Mouse (Mus musculus) intestine, postnatal 0 days (tissue): ENCODE results near the gene Atf1. TPM values are rescaled to one million over a fixed set of nuclear protein-coding genes. Genes with fewer than 3 reads are reported as not detected.
A peak's percentile ranks its signal among the peaks of the same experiment; 100 is the strongest.
"Not testable (repeated sequence)": the region's sequence is repeated elsewhere in the genome, so short reads cannot be mapped to it uniquely, and the experiment has no call there.

Source experiments
- ATAC-seq: fragments of 200-750 bp; cut with Nextera tagmentation; 2 replicates; pipeline ENCODE4 v1.8.0; 2017; ENCODE audit warnings: mild to moderate bottlenecking, moderate TSS enrichment, moderate library complexity
- H3K27ac ChIP-seq: fragments of 300-500 bp; sonication (generic); 2 replicates; pipeline ENCODE4 v1.5.1; 2014; ENCODE audit warnings: mild to moderate bottlenecking, low read depth, low read length, moderate library complexity
- H3K27me3 ChIP-seq: fragments of 300-500 bp; sonication (generic); replicated peaks from 2 replicates; pipeline ENCODE4 v1.6.1; 2014; ENCODE audit warnings: low read length, mixed read lengths; ENCODE audit not compliant: control insufficient read depth, insufficient read depth
- H3K36me3 ChIP-seq: fragments of 300-500 bp; sonication (generic); 2 replicates; pipeline ENCODE4 v1.6.1; 2014; ENCODE audit warnings: mild to moderate bottlenecking, moderate library complexity; ENCODE audit not compliant: control insufficient read depth, insufficient read depth
- H3K4me1 ChIP-seq: fragments of 300-500 bp; sonication (generic); replicated peaks from 2 replicates; pipeline ENCODE4 v1.6.1; 2014; ENCODE audit warnings: antibody characterized with exemption, low read length, mixed read lengths; ENCODE audit not compliant: control insufficient read depth, insufficient read depth
- H3K4me2 ChIP-seq: fragments of 300-500 bp; sonication (generic); replicated peaks from 2 replicates; pipeline ENCODE4 v1.6.1; 2014; ENCODE audit warnings: low read depth, mild to moderate bottlenecking, moderate library complexity
- H3K4me3 ChIP-seq: fragments of 300-500 bp; sonication (generic); 2 replicates; pipeline ENCODE4 v1.5.1; 2014; ENCODE audit warnings: low read depth, low read length
- H3K9ac ChIP-seq: fragments of 300-500 bp; sonication (generic); 2 replicates; pipeline ENCODE4 v1.6.1; 2014; ENCODE audit warnings: mild to moderate bottlenecking, low read depth, low read length
- H3K9me3 ChIP-seq: fragments of 300-500 bp; sonication (generic); 2 replicates; pipeline ENCODE4 v1.6.1; 2016; ENCODE audit warnings: mixed run types; ENCODE audit not compliant: control insufficient read depth
- CTCF ChIP-seq: sonication (generic); IDR thresholded peaks from 2 replicates; pipeline ENCODE4 v1.5.1; 2016; ENCODE audit warnings: low read depth, mild to moderate bottlenecking, control low read depth, antibody characterized with exemption, moderate library complexity
- WGBS: fragments of 180-500 bp; shearing (Covaris S2); extraction: QIAGEN DNeasy Blood & Tissue Kit; methylation state at CpG from one replicate; pipeline ENCODE4 v1.1.7; 2014; 5-methylcytosine and 5-hydroxymethylcytosine counted together
- polyA plus RNA-seq: library from polyadenylated mRNA; unstranded; fragments of >200 nt; fragmentation: Nextera tagmentation; extraction: Ambion mirVana; gene quantifications from 2 replicates; pipeline ENCODE4 v1.2.1, GENCODE M21; 2015

The Atf1 gene
- polyA plus RNA-seq, 1 experiment from 2014 or later = 25.3 TPM

DNA sequence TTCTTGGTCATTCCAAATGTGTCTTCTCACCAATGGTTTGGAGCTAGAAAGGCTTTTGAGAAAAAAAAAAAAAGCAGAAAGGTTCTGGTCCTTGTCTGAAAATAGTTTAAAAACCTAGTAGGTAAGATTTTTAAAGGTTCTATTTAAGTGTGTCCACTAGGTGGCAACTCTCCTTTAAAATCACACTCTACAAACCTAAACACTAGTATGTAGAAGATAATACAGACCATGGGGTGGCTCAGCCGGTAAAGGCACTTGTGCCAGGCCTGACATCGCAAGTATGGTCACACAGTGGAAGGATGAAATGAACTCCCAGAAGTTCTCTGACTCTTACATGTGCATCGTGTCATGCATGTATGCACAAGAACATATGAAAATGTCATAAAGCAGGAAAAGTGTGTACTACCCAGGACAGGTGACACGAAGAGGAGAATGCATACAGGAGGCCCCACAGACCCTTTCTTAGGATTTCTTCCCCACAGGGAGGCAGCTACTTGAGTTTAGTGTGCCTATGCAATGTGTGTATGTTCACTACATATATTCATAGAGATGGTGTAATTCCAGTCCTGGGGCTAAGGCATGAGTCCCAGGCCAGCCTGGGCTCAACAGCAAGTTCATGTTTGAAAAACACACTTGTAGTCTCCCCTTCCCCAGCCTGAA, 35.8 kb downstream of the Atf1 start:
- no peak for ATAC-seq
- 37% methylated on average over 4 of the region's 4 CpGs for WGBS
- no peaks in the 10 kb centered on the region for H3K9me3 ChIP-seq
- no peak overlapping the region for H3K27ac ChIP-seq
- no peak overlapping the region for H3K4me2 ChIP-seq
- no peaks in the 10 kb centered on the region for H3K27me3 ChIP-seq
- H3K9ac ChIP-seq = no peak overlapping the region
- TF ChIP-seq CTCF = peak; percentile 67
- no peaks in the 10 kb centered on the region for H3K4me1 ChIP-seq
- peaks cover 19% of the 10 kb centered on the region for H3K36me3 ChIP-seq
- H3K4me3 ChIP-seq = no peak overlapping the region

DNA sequence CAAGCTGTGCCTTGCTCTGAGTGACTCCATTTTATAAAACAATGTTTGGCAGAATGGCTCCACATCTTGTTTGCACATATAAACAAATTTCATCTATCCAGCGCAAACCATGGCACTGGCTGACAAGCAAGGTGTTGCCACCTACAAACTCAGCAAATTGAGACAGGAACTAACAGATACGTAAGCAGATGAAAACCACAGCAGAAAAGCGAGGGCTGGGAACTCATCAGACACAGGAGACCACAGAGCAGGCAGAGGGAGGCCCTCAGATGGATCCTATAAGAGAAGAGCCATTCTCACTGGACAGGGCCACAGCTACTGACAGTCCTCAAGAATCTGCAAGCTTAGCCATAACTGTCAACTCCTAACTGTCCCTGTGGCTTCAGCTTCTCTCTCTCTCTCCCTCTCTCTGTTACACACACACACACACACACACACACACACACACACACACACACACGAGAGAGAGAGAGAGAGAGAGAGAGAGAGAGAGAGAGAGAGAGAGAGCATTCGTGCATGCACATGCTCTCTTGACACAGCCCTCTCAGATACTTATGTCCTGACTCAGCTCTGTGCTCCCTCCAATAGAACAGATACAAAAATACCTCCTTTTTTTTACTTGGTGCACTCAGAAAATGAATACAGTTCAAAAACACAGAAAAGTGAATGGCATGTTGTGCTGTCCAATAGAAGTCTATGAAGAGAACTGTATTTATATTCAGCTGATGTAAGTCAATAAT, 38.1 kb downstream of the Atf1 start:
- Histone ChIP-seq H3K27me3 (no peaks in the 10 kb centered on the region), H3K27ac (no peak overlapping the region), H3K4me2 (no peak overlapping the region), H3K4me3 (no peak overlapping the region), H3K9me3 (no peaks in the 10 kb centered on the region), H3K36me3 (peaks cover 8% of the 10 kb centered on the region; the same call in 1 of the 2 replicates), H3K9ac (no peak overlapping the region), H3K4me1 (no peaks in the 10 kb centered on the region)
- no peak for ATAC-seq
- no peak for TF ChIP-seq CTCF
- 84% methylated on average over 5 of the region's 5 CpGs for WGBS

DNA sequence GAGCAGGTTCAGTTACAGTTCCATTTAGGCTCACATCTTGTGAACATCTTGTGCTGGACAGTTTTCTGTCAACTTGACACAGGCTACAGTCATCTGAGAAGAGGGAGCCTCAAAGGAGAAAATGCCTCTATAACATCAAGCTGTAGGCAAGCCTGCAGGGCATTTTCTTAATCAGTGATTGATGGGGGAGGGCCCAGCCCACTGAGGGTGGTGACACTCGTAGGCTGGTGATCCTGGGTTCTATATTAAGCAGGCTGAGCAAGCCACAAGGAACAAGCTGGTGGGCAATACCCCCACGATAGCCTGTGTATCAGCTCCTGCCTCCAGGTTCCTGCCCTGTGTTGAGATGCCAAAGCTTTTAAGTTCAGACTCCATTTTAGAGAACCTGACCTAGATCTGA, 41.3 kb downstream of the Atf1 start:
- H3K9ac ChIP-seq = no peak overlapping the region
- H3K4me1 ChIP-seq = no peaks in the 10 kb centered on the region
- ATAC-seq = no peak
- H3K27ac ChIP-seq = no peak overlapping the region
- no peaks in the 10 kb centered on the region for H3K9me3 ChIP-seq
- TF ChIP-seq CTCF = no peak
- no peak overlapping the region for H3K4me2 ChIP-seq
- no peak overlapping the region for H3K4me3 ChIP-seq
- H3K27me3 ChIP-seq = no peaks in the 10 kb centered on the region
- no peaks in the 10 kb centered on the region for H3K36me3 ChIP-seq
- 74% methylated on average over 2 of the region's 2 CpGs for WGBS

DNA sequence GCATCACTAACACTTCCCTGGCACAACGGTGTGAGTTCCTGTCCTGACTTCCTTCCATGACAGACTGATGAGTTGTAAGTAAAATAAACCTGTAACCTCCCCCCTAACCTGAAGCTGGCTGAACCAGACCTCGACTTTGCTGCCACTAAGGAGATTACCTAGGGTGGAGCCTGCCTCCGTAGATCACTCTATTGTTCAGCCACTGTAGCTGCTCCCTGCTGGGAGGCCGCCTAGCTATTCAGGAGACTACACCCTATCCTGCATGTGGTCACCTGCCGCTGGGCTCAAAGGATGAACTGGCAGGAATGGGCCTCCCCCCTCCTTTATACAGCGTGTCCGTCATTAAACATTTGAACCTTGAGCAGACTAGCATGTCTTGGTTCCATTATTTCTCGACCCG, 42.2 kb downstream of the Atf1 start:
- H3K4me2 ChIP-seq = peak overlapping the region; percentile 30
- no peak overlapping the region for H3K9ac ChIP-seq
- H3K4me3 ChIP-seq = no peak overlapping the region
- 22% methylated on average over 9 of the region's 9 CpGs for WGBS
- no peaks in the 10 kb centered on the region for H3K27me3 ChIP-seq
- H3K36me3 ChIP-seq = no peaks in the 10 kb centered on the region
- no peaks in the 10 kb centered on the region for H3K9me3 ChIP-seq
- TF ChIP-seq CTCF = no peak
- H3K4me1 ChIP-seq = no peaks in the 10 kb centered on the region
- ATAC-seq = peak; percentile 49
- H3K27ac ChIP-seq = no peak overlapping the region

DNA sequence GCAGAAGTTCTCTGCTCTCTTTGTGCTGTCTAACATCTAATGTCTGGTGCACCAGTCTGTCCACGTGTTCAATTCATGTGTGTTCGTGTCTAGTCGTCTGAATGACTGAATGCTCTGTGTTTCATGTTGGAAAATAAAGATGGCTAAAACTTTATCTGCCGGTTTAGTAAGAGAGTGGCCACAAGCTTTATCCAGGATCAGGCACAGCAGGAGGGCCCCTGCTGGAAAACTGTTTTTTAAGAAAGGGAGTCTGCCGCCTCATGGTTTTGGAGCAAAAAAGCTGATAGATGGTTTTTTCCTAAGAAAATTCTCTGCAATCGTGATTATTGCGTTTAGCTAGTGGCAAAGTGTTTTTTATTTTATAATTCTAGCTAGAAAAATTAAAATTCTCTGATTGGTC, 43.0 kb downstream of the Atf1 start:
- not testable (repeated sequence) for ATAC-seq, H3K27me3 ChIP-seq, H3K9ac ChIP-seq, H3K9me3 ChIP-seq, H3K27ac ChIP-seq, H3K4me1 ChIP-seq, H3K4me3 ChIP-seq, H3K4me2 ChIP-seq, H3K36me3 ChIP-seq
- WGBS = 51% methylated on average over 7 of the region's 7 CpGs

DNA sequence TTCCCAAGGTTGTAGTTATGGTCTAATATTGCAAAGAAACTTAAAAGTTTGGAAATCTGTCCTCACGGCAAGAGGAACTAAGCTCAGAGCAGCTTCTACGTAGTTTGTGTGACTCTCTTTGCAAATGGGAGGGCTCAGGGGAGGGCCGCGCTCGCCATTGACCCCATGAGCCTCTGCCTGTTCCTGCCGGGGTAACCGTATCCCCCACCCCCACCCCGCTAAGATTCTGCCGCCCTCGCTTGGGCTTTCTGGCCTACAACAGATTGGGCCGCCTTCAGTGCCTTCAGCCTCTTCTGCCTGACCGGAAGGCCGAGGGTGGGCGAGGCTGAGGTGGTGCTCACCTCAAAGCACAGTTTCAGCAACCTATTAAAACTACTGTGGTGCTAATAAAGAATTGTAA, 43.8 kb downstream of the Atf1 start:
- no peak overlapping the region for H3K27ac ChIP-seq
- no peak for TF ChIP-seq CTCF
- no peaks in the 10 kb centered on the region for H3K9me3 ChIP-seq
- no peak overlapping the region for H3K4me2 ChIP-seq
- no peaks in the 10 kb centered on the region for H3K36me3 ChIP-seq
- 82% methylated on average over 14 of the region's 14 CpGs for WGBS
- no peaks in the 10 kb centered on the region for H3K4me1 ChIP-seq
- no peak for ATAC-seq
- H3K4me3 ChIP-seq = no peak overlapping the region
- no peaks in the 10 kb centered on the region for H3K27me3 ChIP-seq
- H3K9ac ChIP-seq = no peak overlapping the region

DNA sequence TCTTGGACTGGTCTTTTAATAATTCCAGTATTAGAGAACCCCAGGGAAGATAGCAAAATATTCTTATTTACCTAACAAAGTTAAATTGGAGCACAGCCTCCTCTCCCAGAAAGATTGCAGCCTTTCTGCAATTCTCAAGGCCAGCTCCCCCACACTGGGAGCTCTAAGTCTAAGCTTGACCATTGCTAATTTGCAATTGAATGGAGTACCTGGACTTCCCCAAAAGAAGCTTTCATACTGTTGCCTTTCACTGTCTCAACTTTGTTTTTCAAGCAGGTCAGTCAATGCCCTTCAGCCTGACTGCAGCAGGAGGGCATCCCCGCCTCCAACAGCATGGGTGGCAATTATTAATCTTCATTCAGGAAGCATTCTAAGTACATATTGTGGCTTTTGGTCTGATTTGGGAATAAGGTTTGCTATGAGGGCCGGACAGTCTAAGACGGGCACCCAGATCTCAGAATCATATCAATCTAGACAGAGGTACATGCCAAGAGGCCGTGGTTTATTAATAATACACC, 46.2 kb downstream of the Atf1 start:
- not testable (repeated sequence) for ATAC-seq, H3K4me3 ChIP-seq, H3K9ac ChIP-seq, H3K27me3 ChIP-seq, H3K4me2 ChIP-seq, H3K4me1 ChIP-seq, H3K36me3 ChIP-seq, H3K27ac ChIP-seq, H3K9me3 ChIP-seq
- 91% methylated on average over 4 of the region's 4 CpGs for whole genome bisulfite sequencing
